Mouse (Mus musculus): ENCODE data around the gene Gm10037.
"Not testable (repeated sequence)": the region's sequence is repeated elsewhere in the genome, so short reads cannot be mapped to it uniquely, and the experiment has no call there.

Gm10037 gene

DNA sequence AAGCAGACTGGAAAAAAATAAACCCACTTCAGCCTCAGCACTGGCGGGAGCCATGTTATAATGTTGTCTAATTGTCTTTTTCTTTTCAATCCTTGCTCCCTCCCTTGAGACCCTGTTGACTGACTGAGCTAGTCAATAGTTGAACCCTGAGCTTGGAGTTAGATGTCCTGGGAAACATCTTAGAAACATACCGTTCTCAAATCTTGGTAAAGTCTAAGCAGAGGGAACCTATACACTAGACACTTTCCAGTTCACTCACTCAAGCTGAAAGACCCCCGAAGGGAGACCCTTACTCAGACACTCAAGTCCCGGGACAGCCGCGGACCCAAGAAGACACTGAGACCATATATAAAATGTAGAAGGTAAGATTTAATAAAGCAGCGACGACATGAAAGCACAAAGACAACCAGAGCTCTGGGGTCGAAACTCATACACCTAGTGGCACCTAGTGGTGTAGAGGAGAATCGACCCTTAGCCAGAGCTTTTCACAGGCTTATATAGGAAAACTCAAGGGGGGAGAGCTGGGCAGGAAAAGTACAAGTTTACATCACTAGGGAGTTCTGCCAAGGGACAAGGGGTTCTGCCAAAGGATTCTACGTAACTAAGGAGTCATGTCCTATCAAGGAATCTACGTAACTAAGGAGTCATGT, 45.3 kb downstream of the Gm10037 start:
- CTCF ChIA-PET, result not testable (repeated sequence)

DNA sequence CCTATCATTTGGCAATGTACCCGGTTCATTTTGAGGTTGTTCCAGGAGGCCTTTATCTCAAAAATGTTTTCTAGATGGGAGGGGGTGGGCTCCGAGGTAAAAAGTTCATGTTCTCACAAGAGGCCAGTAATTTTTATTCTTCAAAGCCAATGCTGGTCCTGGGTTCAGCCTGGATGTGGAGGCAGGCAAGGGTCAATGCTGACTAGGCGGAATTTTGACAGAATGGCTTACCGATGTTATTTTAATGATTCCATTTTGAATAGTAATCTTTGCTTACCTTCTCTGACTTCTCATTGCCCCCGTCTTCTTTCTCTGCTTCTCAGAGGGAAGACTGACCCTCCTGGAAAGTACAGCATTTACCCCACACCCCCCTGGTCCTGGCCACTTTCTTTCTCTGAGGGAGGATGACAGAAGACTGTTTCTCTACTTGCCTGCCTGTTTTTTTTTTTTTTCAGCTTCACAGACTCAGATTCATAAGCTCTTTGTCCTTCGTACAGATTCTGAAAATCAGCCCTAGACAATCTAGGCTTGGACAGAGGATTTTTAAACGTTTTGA, 45.9 kb downstream of the Gm10037 start:
- CTCF ChIA-PET, result no interaction called here

DNA sequence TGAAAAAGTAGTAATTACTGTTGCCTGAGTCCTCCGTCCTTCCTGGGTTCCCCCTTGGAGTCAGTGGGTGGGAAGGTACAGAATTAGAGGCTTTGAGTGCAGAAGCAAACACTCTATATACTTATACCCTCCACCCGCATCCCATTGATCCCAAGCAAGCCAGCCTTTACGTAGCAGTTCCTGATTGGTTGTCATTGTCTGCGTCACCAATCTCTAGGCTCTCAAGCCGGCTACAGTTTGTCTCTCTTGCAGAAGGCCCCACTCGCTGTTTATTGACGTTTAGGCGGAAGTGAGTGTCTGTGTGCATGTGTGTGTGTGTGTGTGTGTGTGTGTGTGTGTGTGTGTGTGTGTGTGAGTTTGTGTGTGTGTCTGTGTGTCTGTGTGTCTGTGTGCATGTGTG, 53.1 kb downstream of the Gm10037 start:
- CTCF ChIA-PET, result no interaction called here
